In the genomic region with DNA sequence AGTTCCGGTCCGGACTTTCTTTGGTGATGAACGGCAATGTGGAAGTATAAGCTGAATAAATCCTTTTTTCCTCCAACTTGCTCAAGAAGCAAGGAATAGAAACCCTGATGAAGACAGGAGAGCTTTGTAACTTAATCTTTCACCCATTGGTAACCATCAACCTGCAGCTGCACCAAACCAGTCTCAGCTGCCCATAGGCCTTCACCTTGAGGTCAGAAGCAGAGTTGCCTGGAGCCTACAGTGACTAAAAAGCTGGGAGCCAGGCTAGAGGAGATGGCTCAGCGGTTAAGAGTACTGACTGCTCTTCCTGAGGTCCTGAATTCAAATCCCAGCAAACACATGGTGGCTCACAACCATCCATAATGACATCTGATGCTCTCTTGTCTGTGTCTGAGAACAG, we compare ENCODE assay signal across 22 mouse cellular contexts. TPM values are rescaled to one million over a fixed set of nuclear protein-coding genes. Genes with fewer than 3 reads are reported as not detected.
"Had no signal": no experiment of that assay in that cellular context is flagged by ENCODE, and none has a peak within 500 bp of the region (broad histone marks: within the 10 kb centered on the region; RNA-seq: fewer than 3 reads in every experiment).

No protein-coding gene starts in this region.

RNA-seq across cellular contexts. Expression of gene Gsta2, which starts 13.1 kb away (rescaled TPM):
- polyA plus RNA-seq: heart, embryonic 11.5 days; heart, embryonic 12.5 days; heart, embryonic 13.5 days; heart, embryonic 14.5 days; heart, embryonic 15.5 days; heart, postnatal 0 days; hindbrain, embryonic 10.5 days; hindbrain, embryonic 11.5 days; hindbrain, embryonic 12.5 days; hindbrain, embryonic 13.5 days; hindbrain, embryonic 14.5 days; hindbrain, embryonic 15.5 days; hindbrain, embryonic 16.5 days; hindbrain, postnatal 0 days; inflammation-experienced regulatory T-cells, adult 6 months; large intestine, adult 2 months had no signal

RNA-seq across cellular contexts. Expression of gene Omt2b, which starts 15.1 kb away (rescaled TPM):
- polyA plus RNA-seq: heart, adult 2 months; heart, embryonic 11.5 days; heart, embryonic 12.5 days; heart, embryonic 13.5 days; heart, embryonic 14.5 days; heart, embryonic 15.5 days; heart, embryonic 16.5 days; heart, postnatal 0 days; hindbrain, embryonic 10.5 days; hindbrain, embryonic 11.5 days; hindbrain, embryonic 12.5 days; hindbrain, embryonic 13.5 days; hindbrain, embryonic 14.5 days; hindbrain, embryonic 15.5 days; hindbrain, embryonic 16.5 days; hindbrain, postnatal 0 days; inflammation-experienced regulatory T-cells, adult 6 months; intestine, embryonic 14.5 days; intestine, embryonic 15.5 days; intestine, embryonic 16.5 days; intestine, postnatal 0 days; large intestine, adult 2 months had no signal

RNA-seq across cellular contexts. Expression of gene Dppa5a, which starts 25.5 kb away (rescaled TPM):
- polyA plus RNA-seq: heart, adult 2 months; heart, embryonic 11.5 days; heart, embryonic 12.5 days; heart, embryonic 13.5 days; heart, embryonic 14.5 days; heart, embryonic 15.5 days; heart, embryonic 16.5 days; heart, postnatal 0 days; inflammation-experienced regulatory T-cells, adult 6 months; intestine, embryonic 14.5 days; intestine, embryonic 15.5 days; intestine, embryonic 16.5 days; intestine, postnatal 0 days; large intestine, adult 2 months had no signal

RNA-seq across cellular contexts. Expression of gene Omt2a, which starts 27.9 kb away (rescaled TPM):
- polyA plus RNA-seq: heart, adult 2 months; heart, embryonic 11.5 days; heart, embryonic 12.5 days; heart, embryonic 13.5 days; heart, embryonic 14.5 days; heart, embryonic 15.5 days; heart, embryonic 16.5 days; heart, postnatal 0 days; hindbrain, embryonic 10.5 days; hindbrain, embryonic 11.5 days; hindbrain, embryonic 12.5 days; hindbrain, embryonic 13.5 days; hindbrain, embryonic 14.5 days; hindbrain, embryonic 15.5 days; hindbrain, embryonic 16.5 days; hindbrain, postnatal 0 days; inflammation-experienced regulatory T-cells, adult 6 months; intestine, embryonic 14.5 days; intestine, embryonic 15.5 days; intestine, embryonic 16.5 days; intestine, postnatal 0 days; large intestine, adult 2 months had no signal

RNA-seq across cellular contexts. Expression of gene Ooep, which starts 36.0 kb away (rescaled TPM):
- polyA plus RNA-seq: heart, adult 2 months; inflammation-experienced regulatory T-cells, adult 6 months had no signal
